Mouse (Mus musculus) CH12F3 (cell line): ENCODE data around the gene Manba.

Experiments
- in situ Hi-C: fragments of 300-500 bp; cut with MboI; formaldehyde crosslinking; loops from 2 replicates; pipeline ENCODE4 v1.14.3; 2020; ENCODE audit warnings: low sequenced_read_pairs

Manba gene

GRCm38 (mm10) chr3:135579179-135579578, 93.8 kb downstream of the Manba start:
- in situ Hi-C loops = no loop called here

GRCm38 (mm10) chr3:135580439-135581275, 95.2 kb downstream of the Manba start:
- in situ Hi-C loops = no loop called here

DNA sequence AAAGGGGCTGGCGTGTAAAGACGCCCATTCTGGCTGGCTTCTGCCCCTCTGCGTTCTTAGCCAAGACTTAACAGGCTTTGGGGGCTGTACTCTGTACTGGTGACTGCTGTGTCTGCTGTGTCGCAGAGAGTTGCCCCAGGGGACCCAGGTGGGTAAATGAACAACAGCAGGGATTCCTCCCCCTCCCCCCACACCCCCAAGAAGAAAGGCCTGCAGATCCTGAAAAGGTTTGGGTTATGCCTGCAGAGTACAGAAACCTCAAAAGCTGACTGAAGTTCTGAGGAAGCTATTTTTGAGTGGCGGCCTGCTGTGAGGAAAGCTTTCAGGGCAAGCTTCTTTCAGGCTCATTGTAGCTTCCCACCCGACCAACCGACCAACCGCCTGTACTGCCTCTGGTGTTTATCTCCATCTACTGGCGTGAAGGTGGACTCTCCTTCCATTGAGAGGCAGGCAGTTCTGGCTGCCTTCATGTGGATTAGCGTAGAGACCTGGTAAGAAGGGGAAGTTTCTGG, 96.3 kb downstream of the Manba start:
- in situ Hi-C loops = no loop called here

DNA sequence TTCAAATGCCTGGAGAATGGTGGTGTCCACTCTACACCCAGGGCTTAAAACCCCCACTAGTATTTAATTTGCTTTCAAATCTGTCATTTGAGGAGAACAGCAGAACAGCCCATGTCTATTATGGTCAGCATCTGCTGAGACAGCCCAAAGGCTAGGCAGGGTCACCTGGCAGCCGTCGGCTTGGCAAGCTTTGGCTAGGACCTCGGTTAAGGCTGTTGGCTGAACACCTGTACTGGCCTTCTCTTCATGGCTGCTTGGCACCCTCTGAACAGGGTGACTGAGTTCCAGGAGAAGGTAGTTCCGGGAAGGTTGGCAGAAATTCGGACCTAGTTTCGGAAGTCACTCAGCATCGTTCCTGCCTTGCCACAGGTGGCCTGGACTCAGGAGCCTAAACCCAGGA, 96.8 kb downstream of the Manba start:
- in situ Hi-C loops = no loop called here

GRCm38 (mm10) chr3:135585482-135585881, 100.1 kb downstream of the Manba start:
- in situ Hi-C loops = no loop called here

DNA sequence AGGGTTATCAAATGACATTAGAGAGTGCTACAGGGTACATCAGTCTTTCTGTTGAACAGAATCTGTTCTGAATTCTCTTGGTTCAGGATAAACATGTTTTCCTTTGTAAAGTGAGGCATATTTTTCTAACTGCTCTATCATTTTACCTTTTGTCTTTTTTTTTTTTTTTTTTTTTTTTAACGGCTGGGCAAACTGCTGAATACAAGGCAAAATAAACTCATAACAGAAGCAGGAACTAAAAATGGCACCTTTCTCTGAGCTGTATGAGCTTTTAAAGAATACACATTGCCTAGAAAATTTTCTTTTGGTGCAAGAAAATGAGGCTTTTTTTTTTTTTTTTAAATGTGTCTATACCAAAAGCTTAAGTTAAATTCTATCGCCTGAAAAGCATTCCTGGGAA, 100.6 kb downstream of the Manba start:
- in situ Hi-C loops = no loop called here

DNA sequence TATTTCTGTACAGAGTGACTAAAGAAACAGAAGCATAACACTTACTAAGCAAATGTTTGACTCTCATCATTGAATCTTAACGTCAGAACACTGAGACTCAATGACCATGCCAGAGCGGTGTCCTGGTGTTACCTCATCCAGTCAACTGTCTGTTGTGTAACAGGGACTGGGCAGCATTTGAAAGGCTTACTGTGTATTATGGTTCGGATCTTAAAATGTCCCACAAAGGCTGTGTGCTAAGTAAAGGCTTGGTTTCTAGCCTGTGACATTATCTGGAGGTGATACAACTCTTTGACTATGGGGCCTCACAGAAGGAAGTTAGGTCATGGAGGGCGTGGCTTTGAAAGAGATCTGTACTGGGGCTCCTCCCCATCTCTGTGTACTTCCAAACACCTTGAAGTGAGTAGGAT, 101.1 kb downstream of the Manba start:
- in situ Hi-C loops = no loop called here

- in situ Hi-C loops = no loop called here
Observed at GRCm38 (mm10) chr3:135590471-135590870, 105.1 kb downstream of the Manba start.

GRCm38 (mm10) chr3:135591376-135591775, 106.0 kb downstream of the Manba start:
- in situ Hi-C loops = no loop called here

DNA sequence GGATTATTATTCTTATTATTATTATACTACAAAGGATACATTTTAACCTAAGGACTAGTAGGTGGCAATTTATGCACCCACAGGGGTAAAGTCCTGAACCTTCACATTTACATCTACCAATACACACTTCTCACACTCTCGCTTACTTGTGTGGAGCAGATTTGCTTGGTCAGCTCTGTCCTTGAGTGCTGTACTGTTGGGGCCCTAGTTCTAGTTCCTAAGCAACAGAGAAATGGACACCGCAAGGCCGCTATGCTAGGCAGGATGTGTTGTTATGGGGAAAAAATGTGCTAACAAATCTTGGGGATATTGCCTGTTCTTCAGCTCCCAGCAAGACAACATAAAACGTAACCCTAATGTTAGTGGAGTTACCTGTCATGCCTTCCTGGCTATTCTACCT, 106.6 kb downstream of the Manba start:
- in situ Hi-C loops = no loop called here

DNA sequence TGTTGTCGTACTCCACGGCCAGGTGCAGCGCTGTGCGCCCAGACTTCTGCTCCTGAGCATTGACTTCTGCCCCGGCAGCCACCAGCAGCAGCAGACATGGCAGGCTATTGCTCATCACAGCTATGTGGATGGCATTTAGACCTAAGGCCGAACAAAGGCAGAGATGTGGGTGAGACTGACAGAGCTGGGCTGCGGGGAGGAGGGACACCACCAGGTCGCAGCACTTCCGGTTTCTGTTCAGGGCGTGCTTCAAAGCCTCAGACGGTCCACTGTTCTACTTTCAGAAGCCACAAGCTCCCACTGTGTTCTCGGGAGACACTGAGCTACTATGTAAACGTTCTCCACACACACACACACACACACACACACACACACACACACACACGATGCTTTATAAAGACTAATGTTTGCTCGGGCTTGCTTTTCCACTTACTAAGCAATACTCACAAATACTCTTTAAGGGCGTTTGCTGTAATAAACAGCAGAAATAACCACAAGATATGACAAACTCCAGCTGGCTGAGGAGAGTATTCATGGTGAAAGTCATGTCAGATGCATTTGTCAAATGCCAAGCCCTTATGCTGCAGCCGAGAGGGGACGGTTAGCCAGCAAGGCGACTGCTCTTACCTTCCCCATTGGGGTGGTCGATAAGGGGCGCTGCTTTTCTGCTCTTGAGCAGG, 109.0 kb downstream of the Manba start:
- in situ Hi-C loops = no loop called here

GRCm38 (mm10) chr3:135597014-135597413, 111.6 kb downstream of the Manba start:
- in situ Hi-C loops = no loop called here

- in situ Hi-C loops = no loop called here
Observed at GRCm38 (mm10) chr3:135598355-135598754, 112.9 kb downstream of the Manba start.

GRCm38 (mm10) chr3:135602731-135603130, 117.3 kb downstream of the Manba start:
- in situ Hi-C loops = no loop called here

DNA sequence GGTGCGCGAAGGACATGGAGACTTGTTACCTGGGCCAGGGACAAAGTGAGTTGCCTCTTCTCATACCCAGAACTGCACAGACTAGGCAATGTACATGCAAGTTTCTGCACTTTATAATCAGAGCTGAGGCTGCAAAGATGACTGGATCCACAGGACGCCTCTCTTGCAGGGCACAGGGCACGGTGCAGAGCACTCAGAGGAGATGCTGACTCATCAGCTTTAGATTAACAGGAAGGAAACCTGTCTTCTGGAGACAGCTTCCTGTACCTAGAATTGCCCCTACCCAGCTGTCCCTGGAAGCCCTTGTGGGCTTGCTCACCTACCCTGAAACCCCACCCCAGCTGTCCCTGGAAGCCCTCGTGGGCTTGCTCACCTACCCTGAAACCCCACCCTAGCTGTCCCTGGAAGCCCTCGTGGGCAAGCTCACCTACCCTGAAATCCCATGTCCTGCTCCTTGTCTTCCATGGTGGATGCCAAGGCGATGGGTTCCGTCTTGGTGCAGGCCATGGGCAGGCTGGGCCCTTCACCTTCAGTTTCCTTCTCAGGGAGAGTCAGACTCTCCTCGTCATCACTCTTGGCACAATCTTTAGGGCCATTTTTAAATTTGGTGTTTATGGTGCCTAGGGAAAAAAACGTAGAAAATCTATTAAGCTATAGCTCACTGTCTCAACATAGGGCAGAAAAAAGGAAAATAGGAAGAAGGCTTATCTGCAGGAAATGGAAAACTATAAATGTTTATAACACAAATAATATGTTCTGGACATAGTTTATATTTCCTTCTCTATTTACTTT, 119.4 kb downstream of the Manba start:
- in situ Hi-C loops = no loop called here

- in situ Hi-C loops = no loop called here
Observed at GRCm38 (mm10) chr3:135605474-135605873, 120.1 kb downstream of the Manba start.

DNA sequence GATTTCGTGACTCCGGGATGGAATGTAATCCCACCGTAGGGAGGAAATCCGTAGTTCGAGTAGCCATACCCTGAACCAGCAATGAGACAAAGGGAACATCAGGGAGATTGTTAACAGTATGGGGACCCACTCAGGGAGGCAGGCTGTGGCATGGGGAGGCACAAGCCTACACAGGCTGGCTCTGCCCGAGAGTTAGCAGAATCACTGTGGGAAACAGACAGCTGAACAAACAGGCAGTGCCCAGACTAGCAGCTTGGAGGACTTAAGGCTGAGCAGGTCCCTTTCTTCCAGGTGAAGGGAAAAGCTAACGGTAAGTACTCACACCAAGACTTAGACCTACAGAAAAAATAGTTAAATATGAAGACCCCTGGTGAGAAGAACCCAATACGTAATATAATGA, 121.2 kb downstream of the Manba start:
- in situ Hi-C loops = no loop called here

- in situ Hi-C loops = no loop called here
Observed at GRCm38 (mm10) chr3:135607021-135607420, 121.6 kb downstream of the Manba start.

DNA sequence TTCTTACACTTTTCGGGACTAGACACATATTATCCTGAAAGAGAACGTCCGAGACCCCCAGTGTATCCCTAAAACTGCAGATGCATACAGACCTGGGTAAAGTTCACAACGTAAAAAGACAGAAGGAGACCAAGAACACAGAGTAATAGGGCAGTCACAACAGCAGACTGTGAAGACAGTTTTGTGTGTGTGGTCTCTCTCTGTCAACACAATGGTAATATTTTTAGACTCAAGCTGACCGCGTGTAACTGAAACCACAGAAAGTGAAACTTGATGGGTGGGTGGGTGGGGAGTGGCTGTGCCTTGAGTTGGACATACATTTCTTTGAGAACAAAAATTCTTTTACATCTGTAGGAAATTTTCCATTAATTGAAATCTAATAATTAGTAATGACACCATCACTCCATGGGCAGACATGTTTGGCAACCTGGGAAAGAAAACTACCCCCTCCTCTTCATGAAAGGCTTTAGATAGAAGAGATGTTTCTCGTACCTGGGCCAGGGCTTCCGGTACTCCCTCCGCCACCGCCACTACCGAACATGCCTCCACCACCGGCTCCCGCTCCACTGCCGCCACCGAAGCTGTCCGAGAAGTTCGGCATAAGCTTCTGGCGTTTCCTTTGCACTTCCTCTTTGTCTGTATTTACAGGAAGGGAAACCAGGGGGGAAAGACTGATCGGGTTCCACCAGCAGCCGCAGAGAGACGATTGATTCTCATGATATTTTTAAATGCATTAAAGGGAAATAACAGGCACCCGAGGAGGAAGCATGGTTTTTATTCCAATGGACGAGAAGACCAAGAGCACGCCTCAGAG, 122.5 kb downstream of the Manba start:
- in situ Hi-C loops = no loop called here

DNA sequence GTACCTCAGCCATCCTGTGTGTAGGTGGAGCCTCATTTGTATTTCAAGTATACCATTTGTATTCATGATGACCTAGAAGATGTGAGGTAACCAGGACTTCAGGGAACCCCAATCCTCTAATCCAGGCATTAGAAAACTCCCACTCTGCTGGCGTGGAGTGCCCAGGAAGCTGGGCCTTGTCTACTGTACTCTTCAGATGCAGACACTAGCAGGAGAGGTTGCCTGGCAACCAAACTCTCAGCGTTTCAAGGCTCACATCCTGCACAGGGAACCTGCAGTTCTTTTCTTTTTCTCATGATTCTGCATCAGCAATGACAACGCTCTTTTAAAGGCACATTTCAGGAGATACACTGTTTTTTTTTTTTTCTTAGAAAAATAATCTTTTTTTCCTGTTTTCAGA, 124.8 kb downstream of the Manba start:
- in situ Hi-C loops = no loop called here

DNA sequence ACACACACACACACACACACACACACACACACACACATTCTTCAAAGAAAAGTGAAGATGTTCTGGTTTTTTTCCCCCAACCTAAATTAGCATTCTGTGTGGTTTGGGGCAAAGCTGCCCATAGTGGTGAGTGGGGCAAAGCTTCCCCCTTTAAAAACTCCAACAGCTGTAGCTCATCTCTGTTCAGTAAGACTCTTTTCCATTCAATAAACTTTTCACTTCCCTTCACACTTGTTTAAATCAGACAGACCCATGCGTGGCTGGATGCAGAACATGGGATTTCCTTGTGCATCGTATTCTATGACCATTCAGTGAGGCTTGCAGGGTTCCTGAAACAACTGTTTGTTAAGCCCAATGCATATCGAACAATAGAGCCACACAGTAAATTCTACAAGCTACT, 129.0 kb downstream of the Manba start:
- in situ Hi-C loops = no loop called here
